Mouse (Mus musculus) right cerebral cortex, postnatal 36 days (tissue): ENCODE measurements around the gene Maob.

Source experiments
- DNase-seq, 2 experiments: peaks; one replicate each; pipeline ENCODE4 v3.0.0; 2022; ENCODE audit warnings: low spot score in 2 of 2, mixed read lengths in 1 of 2

The Maob gene

DNA sequence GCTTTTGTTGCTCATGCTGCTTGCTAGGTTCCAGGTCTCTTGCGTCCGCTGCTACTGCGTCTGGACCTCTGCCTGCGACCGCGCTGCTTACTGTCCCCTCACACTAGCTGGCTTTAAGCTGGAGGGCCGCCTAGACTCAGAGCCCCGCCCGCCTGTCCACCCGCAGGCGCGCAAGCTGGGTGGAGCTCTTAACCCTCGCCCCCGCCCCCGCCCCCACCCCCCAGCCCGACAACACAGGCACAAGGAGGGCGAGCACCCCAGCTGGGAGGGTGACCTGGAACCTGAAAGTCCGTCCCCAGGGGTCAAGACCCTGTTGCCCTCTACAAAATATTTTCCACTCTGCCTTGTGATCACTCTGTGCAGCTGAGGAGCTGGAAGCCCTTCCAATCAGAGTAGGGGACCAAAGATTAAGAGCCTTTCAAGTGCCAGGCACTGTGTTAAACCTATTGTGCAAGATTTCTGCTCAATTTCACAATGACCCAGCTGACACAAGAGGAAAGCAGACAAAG lies at the start of gene Maob:
Maob (minus strand) TSS at position 106 of the 509 bp plus-strand sequence.
- DNase-seq = no peak

DNA sequence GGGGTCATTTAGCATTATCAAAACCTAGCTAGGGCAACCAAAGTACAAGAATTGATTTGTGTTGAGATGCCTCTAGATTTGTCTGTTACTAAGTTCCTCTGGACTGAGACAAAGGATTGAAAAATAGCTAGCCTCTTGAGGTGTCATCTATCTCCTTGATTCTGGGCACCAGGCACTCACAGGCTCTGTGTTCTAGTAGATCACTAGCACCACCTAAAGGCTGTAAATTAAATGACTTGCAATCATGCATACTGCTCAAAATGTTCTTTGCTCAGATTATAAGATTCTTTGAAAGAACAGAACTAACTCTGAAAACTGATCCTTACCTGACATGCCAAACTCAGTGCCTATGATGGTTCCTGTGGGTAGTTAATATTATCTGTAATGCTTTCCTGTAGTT lies 43.1 kb upstream of the Maob start:
- DNase-seq = no peak

DNA sequence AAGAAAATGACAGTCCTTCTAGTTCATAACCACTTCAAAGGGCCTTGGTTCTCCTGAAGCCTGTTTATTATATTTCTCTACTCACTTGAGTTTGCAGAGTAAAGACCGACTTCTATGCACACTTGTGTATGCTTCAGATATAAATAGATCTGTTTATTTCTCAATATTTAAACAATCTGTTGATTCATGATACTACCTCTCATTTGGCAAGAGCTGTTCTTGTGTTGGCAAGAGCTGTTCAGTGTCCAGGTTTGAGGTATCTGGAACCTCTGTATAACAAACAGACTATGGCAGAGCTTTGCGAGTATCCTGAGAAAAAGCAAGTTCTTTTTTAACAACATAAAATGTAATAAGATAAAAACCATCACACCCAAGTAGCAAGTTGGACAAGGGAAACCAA lies 28.9 kb upstream of the Maob start:
- no peak for DNase-seq

DNA sequence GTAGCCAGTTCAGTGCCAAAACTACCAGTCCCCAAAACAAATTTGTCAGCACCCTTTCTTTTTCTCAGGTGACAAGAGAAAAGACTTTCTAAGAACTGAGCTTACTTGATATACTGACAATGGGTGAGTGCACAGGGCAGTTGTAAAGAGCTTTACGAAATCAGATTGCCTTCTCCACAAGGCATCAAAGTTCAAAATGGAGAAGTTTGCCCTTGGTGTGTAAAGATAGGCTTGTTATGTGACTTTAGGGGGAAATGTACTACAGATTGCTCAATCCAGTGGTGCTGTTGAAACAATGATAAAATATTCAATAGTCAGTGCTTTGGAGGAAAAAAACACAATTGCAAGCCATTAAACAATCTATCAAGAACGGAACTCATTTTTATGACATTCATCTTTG lies 24.3 kb upstream of the Maob start:
- DNase-seq = no peak

DNA sequence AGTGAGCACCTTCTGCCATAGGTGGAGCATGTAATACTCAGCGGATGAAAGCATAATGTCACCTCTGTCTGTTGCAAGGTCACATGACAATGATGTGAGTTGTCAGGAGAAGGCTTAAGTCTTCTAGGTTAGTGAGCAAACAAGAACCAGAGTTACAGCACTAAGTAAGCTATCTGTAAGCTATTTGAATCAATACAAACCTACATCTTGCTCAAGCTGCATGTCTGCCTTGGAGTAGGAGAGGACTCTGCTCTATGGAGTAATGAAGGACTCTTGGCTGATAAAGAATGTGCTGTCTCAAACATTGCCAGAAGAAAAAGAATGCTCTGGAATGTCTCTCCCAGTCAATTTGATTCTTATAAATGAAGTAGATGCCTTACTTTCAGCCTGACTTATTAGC lies 20.1 kb upstream of the Maob start:
- DNase-seq = no peak

DNA sequence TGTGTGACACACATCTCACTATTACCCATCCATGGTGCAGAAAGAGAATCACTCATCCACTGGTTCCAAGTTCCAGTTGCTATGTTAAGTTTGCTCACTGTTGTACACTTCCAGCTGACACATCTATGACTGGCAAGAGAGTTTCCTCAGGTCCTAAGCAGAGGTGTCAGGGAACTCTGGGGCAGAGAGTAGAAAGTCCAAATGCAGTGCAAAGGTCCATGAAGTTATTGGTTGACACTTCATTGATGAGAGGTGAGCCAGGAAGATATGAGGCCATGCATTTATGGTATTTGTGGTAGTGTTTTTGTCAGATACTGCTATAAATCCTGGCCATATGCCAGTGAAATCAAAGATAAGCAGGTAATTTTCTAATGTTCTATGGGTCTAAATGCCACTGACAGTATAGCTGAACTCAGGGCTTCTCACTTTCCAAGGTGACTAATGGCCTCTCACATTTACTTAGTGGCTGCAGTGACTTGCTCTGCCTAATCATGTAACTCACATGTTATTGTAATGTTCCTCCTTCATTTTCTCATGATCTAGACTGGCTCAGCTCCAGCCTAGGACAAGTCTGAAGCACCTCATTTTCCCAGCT lies 19.4 kb upstream of the Maob start:
- no peak for DNase-seq

DNA sequence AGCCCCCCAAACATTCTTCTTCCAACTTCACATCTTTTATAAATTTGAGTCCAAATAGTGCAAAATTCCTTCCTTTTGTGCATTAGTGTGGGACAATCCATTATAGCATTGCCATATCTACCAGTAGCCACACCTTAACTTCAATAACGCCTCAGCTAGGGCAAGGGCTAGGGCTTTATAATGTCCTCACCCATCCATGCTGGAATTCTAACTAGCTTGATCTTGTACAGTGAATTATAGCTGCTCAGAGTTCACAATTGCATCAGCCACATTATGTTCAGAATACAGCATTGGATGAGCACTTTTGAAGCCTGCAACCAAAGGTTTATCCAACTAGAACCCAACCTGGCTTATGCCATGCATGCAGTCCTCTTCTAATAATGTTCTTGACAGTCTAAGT lies 8.9 kb upstream of the Maob start:
- no peak for DNase-seq

DNA sequence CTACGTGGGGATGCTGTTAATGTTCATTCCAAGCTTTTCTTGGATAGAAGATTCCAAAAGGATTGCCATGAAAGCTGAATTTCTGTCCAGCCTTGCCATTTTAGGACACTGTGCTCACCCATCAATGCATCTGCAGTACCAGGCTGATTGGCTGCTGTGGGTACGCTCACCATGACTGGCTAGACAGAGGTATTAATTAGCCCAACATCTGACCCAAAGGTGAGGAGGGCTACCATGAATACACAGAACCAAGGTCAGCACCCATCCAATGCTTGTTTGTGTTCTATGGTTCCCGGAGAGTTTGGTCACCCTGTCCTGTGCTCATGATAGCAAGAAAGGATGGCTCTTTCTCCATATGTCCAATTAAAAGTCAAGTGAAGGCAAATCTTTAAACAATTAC lies 1.2 kb downstream of the Maob start:
- DNase-seq = no peak

DNA sequence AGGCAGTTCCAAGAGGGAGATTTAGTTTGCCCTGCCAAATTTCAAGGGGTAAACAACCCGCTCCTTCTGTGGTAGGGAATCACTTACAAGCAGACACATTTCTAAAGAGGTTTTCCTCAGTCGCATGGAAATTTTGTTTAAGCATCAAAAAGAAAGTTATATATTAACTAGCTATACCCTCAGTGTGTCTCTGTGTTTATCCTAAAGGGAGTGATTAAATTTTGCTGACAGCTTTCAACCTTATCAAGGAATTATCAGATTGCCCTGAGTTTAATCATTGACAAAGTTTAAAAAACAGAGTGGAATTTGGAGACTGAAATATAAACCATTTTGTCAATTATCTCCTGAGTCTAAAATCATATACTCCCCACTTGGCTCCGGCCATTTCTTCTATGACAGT lies 5.1 kb downstream of the Maob start:
- DNase-seq = no peak

DNA sequence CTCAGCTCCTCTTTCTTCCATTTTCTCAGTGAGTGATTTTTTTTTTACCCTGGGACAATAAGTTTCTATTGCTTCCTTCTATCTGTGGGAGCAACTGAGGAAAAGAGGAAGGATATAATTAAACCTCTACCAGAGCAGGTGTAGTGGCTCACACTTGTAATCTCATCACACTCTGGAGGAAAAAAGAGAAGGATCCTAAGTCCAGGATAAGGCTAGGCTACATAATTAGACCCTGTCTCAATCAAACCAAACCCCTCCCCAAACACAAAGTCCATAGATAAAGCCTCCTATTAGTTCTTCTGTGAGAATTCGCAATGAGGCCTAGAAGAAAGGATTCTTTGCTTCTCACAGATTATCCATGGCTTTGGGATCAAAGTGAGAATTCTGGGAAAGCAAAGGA lies 49.7 kb downstream of the Maob start:
- no peak for DNase-seq

DNA sequence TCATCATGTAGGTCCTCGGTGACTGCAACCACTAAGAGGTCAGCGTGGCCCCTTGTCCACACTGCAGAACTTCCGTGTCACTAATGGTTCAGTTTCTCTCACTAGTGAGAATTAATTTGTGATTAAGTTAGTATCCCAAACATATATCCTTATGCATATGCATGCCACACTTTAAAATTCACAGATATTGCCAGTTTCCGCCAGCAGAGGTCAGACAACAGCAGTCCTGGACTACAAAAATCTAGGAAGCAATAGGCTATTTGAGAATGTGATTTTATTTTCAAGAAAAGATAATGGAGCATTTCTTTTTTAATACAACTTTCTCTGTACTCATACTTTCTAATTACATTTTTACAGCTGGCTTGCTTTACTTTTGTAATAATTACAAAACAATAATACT lies 51.0 kb downstream of the Maob start:
- peak; percentile 1 to 4 for DNase-seq

DNA sequence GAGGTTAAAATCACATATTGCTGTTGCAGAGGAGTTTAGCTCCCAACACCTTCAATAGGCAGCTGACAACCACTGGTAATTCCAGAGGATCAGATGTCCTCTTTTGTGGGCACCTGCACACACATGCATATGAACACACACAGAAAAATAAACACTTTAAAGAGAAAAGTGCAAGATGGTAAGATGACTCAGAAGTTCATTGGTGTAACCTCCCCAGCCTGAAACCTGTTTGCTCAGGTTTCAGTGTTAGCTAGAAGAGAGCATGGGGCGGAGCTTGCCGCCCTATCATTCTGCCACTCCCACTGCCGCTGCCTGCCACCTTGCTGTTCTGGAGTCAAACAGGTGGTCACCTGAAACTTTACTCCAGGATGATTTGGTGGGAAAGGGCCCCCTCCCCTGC lies 55.7 kb downstream of the Maob start:
- DNase-seq = no peak

DNA sequence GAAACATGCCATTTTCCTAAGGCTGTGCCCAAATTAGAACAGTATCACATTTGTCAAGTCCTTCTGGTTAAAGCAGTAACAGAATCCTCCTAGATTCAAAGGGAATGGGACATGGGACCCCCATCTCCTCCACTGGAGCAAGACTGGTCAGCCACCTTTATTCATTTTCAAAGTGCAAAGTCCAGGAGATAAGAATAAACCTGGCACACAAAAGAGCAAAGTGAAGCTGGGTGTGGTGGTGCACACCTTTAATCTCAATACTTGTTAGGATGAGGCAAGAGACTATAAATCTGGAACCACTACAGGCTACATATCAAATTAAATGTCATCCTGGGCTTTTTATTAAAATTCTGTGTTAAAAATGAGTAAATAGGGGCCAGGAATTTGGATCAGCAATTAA lies 62.4 kb downstream of the Maob start:
- no peak for DNase-seq

DNA sequence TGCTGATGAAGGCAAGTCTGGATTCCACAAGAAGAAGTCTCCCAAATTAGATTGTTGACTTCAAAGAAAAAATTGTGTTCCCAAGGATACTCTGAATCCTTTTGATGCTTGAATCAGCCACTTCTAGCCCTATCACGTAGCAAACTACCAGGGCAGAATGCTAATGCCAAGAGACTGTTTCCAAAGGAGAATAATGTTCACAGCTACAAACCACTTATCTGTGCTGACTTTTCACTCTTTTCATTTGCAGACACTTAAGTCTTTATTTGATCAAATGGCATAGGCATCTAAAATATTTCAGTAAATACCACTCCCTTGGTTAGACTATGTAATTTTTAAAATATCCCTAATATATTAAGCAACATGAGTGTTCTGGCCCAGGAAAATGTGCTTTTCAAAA lies 68.2 kb downstream of the Maob start:
- no peak for DNase-seq

DNA sequence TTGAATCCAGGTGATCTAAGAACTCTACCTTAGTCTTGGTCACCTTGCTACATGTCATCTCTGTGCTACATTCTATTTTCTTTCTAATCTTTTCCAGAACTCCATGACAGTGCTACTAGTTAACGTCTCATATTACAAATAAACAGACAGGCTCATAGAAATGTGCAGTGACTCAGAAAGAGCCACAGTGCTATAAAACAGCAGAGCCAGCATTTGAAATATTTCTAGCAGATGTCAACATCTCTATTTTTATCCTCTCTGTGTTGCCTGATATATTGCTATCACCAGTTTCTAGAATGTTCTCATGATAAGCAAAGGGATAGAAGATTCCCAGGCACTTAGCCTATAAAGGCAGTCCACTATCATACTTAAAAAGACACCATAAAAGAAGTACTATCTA lies 103.1 kb downstream of the Maob start:
- DNase-seq = no peak

DNA sequence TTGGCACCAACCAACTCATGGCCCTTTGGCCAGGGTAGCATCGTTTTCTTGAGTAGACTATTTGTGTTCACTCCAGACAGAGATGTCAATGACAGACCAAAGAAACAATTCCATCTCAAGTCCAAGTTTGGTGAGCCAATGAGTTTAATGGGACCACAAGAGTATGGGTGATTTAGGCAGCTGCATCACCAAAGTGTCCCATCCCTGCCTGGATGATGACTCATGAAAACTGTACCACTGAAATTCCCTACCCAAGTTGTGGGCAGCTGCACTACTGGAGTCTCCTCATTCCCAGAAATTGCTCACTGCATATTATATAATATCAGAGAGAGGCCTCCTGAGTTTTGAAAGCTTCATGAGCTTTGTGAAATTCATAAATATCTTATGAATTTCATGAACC lies 111.1 kb downstream of the Maob start:
- no peak for DNase-seq
